Mouse (Mus musculus): ENCODE measurements at regions not wholly inside any gene's neighbourhood (a gene's known extent, or its start where the extent isn't known, plus 50 kb on each side); places are given as distances from the start of the nearest gene placed in this dataset.

- ATAC-seq (replicated peaks; ENCODE audit: low FRiP score, low read depth) (no peak), DNase-seq (ENCODE audit: low spot score) (no peak)
- H3K4me2 ChIP-seq (ENCODE audit: low read length), result no peak overlapping the region
- no peak overlapping the region for H3K9ac ChIP-seq (ENCODE audit: low read depth, low read length)
- H3K27me3 ChIP-seq (ENCODE audit: insufficient read depth, low read length), result no peaks in the 10 kb centered on the region
- H3K4me1 ChIP-seq (replicated peaks; ENCODE audit: insufficient read depth, low read length), result no peaks in the 10 kb centered on the region
- H3K27ac ChIP-seq, result no peak overlapping the region
- WGBS, result 83% methylated on average over 8 of the region's 8 CpGs
- no peak for TF ChIP-seq CTCF (IDR thresholded peaks at IDR 0.05; ENCODE audit: low read depth)
- H3K4me3 ChIP-seq (replicated peaks; ENCODE audit: low read depth, low read length), result no peak overlapping the region
- no peaks in the 10 kb centered on the region for H3K36me3 ChIP-seq (ENCODE audit: insufficient read depth, low read length)
- H3K9me3 ChIP-seq (replicated peaks; ENCODE audit: low read length), result no peaks in the 10 kb centered on the region
Observed at GRCm38 (mm10) chr14:25154180-25154579, 304.8 kb upstream of the Zmiz1 start.

GRCm38 (mm10) chr14:25155008-25155783, 303.8 kb upstream of the Zmiz1 start:
- DNase-seq (ENCODE audit: low spot score), result no peak
- WGBS, result 65% methylated on average over 7 of the region's 7 CpGs
- Histone ChIP-seq H3K9me3 (replicated peaks; ENCODE audit: low read length) (no peaks in the 10 kb centered on the region), H3K27me3 (ENCODE audit: insufficient read depth, low read length) (no peaks in the 10 kb centered on the region), H3K36me3 (ENCODE audit: insufficient read depth, low read length) (no peaks in the 10 kb centered on the region), H3K4me1 (replicated peaks; ENCODE audit: insufficient read depth, low read length) (no peaks in the 10 kb centered on the region), H3K4me3 (replicated peaks; ENCODE audit: low read depth, low read length) (no peak overlapping the region), H3K9ac (ENCODE audit: low read depth, low read length) (no peak overlapping the region), H3K27ac (no peak overlapping the region), H3K4me2 (ENCODE audit: low read length) (no peak overlapping the region)
- TF ChIP-seq CTCF (IDR thresholded peaks at IDR 0.05; ENCODE audit: low read depth), result no peak
- no peak for ATAC-seq (replicated peaks; ENCODE audit: low FRiP score, low read depth)

DNA sequence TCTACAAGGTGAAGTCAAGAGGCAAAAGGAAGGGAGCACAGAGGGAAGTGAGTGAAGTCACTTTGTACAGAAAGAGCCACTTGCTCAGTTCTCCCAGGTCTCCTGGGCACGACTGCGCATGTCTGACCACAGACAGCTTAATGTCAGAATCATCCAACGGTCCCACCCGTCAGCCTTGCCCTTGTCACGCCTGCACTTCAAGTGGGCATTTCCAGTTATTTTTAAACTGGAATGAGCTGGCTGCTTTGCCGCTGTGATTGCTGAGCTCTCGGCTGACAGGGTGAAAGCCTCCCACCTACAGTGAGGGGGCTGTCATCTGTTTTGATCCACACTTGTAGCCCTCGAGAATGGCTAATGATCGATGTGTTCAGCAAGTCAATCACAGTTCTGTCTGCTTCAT, 302.8 kb upstream of the Zmiz1 start:
- Histone ChIP-seq H3K9ac (ENCODE audit: low read depth, low read length) (no peak overlapping the region), H3K27ac (no peak overlapping the region), H3K4me3 (replicated peaks; ENCODE audit: low read depth, low read length) (no peak overlapping the region), H3K27me3 (ENCODE audit: insufficient read depth, low read length) (no peaks in the 10 kb centered on the region), H3K4me1 (replicated peaks; ENCODE audit: insufficient read depth, low read length) (no peaks in the 10 kb centered on the region), H3K4me2 (ENCODE audit: low read length) (no peak overlapping the region), H3K9me3 (replicated peaks; ENCODE audit: low read length) (no peaks in the 10 kb centered on the region), H3K36me3 (ENCODE audit: insufficient read depth, low read length) (no peaks in the 10 kb centered on the region)
- 41% methylated on average over 9 of the region's 9 CpGs for WGBS
- DNase-seq (ENCODE audit: low spot score) (no peak), ATAC-seq (replicated peaks; ENCODE audit: low FRiP score, low read depth) (no peak)
- TF ChIP-seq CTCF (IDR thresholded peaks at IDR 0.05; ENCODE audit: low read depth), result no peak

DNA sequence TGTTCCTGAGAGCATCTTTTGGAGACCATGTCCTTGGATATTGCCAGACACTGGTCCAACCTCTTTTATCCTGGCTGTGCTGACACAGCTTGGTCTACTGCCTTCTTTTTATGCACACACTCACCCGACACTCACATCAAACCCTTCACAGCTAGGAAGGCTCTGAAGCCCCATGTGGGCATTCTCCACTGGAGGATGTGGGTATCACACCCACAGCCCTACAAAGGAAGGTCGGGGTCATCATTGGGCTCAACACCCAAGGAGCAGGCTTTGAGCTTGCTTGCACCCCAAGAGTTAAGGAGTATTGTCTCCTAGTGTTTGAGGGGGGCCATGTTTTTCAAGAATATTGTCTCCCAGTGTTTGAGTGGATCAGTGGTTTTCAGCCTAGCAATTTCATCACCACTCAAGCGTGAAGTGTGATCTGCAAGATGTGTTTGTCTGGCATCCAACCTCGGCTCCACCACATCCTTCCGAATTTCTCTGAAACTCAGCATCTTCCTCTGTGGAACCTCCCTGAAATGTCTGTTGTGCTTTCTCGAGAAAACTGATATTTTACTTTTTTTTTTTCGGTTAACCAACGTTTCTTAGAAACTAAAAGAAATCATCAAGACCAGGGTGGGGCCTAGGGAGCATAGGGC, 297.2 kb upstream of the Zmiz1 start:
- Histone ChIP-seq H3K4me2 (ENCODE audit: low read length) (no peak overlapping the region), H3K9ac (ENCODE audit: low read depth, low read length) (no peak overlapping the region), H3K27me3 (ENCODE audit: insufficient read depth, low read length) (no peaks in the 10 kb centered on the region), H3K4me1 (replicated peaks; ENCODE audit: insufficient read depth, low read length) (no peaks in the 10 kb centered on the region), H3K4me3 (replicated peaks; ENCODE audit: low read depth, low read length) (no peak overlapping the region), H3K36me3 (ENCODE audit: insufficient read depth, low read length) (no peaks in the 10 kb centered on the region), H3K9me3 (replicated peaks; ENCODE audit: low read length) (no peaks in the 10 kb centered on the region), H3K27ac (no peak overlapping the region)
- no peak for ATAC-seq (replicated peaks; ENCODE audit: low FRiP score, low read depth)
- DNase-seq (ENCODE audit: low spot score), result no peak
- WGBS, result 67% methylated on average over 8 of the region's 8 CpGs
- no peak for TF ChIP-seq CTCF (IDR thresholded peaks at IDR 0.05; ENCODE audit: low read depth)

GRCm38 (mm10) chr14:25166217-25166616, 292.8 kb upstream of the Zmiz1 start:
- no peak for TF ChIP-seq CTCF (IDR thresholded peaks at IDR 0.05; ENCODE audit: low read depth)
- ATAC-seq (replicated peaks; ENCODE audit: low FRiP score, low read depth), result no peak
- no peak overlapping the region for H3K4me3 ChIP-seq (replicated peaks; ENCODE audit: low read depth, low read length)
- H3K4me2 ChIP-seq (ENCODE audit: low read length), result no peak overlapping the region
- no peaks in the 10 kb centered on the region for H3K36me3 ChIP-seq (ENCODE audit: insufficient read depth, low read length)
- H3K27ac ChIP-seq, result no peak overlapping the region
- H3K9ac ChIP-seq (ENCODE audit: low read depth, low read length), result no peak overlapping the region
- no peaks in the 10 kb centered on the region for H3K4me1 ChIP-seq (replicated peaks; ENCODE audit: insufficient read depth, low read length)
- H3K27me3 ChIP-seq (ENCODE audit: insufficient read depth, low read length), result no peaks in the 10 kb centered on the region
- no peaks in the 10 kb centered on the region for H3K9me3 ChIP-seq (replicated peaks; ENCODE audit: low read length)
- no peak for DNase-seq (ENCODE audit: low spot score)
- WGBS, result 37% methylated on average over 1 of the region's 1 CpGs

- H3K9me3 ChIP-seq (replicated peaks; ENCODE audit: low read length), result no peaks in the 10 kb centered on the region
- DNase-seq (ENCODE audit: low spot score) (peak; percentile 10), ATAC-seq (replicated peaks; ENCODE audit: low FRiP score, low read depth) (no peak)
- H3K27ac ChIP-seq, result no peak overlapping the region
- H3K4me2 ChIP-seq (ENCODE audit: low read length), result no peak overlapping the region
- H3K4me3 ChIP-seq (replicated peaks; ENCODE audit: low read depth, low read length), result no peak overlapping the region
- no peak overlapping the region for H3K9ac ChIP-seq (ENCODE audit: low read depth, low read length)
- no peaks in the 10 kb centered on the region for H3K36me3 ChIP-seq (ENCODE audit: insufficient read depth, low read length)
- no peaks in the 10 kb centered on the region for H3K27me3 ChIP-seq (ENCODE audit: insufficient read depth, low read length)
- no peaks in the 10 kb centered on the region for H3K4me1 ChIP-seq (replicated peaks; ENCODE audit: insufficient read depth, low read length)
- no peak for TF ChIP-seq CTCF (IDR thresholded peaks at IDR 0.05; ENCODE audit: low read depth)
- WGBS, result 27% methylated on average over 4 of the region's 4 CpGs
Observed at GRCm38 (mm10) chr14:25167604-25168003, 291.4 kb upstream of the Zmiz1 start.
